Mouse (Mus musculus) cerebellum, adult 2 months (tissue): Measurements from ENCODE around the gene Poldip3.

Experiments used
- CTCF ChIP-seq: fragments of 200-500 bp; IDR thresholded peaks from 2 replicates; pipeline ENCODE4 v1.5.1; 2011; ENCODE audit warnings: low read depth, mild to moderate bottlenecking, control low read depth, low read length, moderate library complexity, borderline replicate concordance; ENCODE audit not compliant: insufficient read depth
- POLR2A ChIP-seq: fragments of 200-500 bp; IDR thresholded peaks from 2 replicates; pipeline ENCODE4 v1.6.1; 2011; ENCODE audit warnings: low read length, control low read depth, borderline replicate concordance; ENCODE audit not compliant: insufficient read depth

DNA sequence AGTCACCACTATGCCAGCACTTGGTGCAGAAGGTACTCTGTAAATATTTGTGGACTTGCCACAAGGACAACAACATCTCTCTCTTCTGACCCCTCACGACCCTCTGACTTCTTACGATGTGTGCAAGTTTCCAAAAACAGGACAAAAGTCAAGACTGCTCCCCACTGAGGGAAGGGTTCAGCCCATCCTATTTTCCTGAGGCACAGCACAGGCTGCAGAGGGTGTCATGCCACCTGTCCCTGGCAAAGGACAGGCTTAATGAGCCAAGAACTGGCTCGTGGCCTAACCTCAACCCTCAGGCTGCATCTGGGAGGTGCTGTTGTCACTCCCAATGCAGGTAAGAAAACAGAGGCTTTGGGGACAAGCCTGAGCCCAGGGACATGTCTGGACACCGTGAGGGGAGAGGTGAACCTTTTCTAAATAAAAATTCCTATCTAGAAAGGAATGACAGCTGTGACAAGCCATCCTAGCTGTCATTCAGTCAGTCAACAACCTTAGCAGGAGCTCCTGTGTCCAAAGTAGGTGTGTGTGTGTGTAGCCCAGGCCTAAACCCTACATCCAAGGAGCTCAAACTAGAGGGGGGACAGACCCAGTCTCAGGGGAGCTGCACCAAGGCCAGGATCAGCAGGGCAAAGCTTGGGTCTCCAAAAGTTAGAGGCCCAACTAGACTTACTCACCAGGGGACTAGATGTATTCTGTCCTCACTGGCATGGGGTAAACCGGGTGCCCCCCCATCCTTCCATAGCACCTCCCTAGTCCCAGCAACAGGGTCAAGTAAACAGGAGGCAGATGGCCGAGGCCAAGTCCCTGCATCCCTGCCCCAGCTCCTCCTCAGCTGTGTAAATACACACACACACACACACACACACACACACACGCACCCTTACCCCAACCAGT, 19.9 kb upstream of the Poldip3 start:
- TF ChIP-seq POLR2A = no peak
- no peak for TF ChIP-seq CTCF
